Mouse (Mus musculus) common myeloid progenitor, adult 5-6 weeks (primary cell): ENCODE measurements at regions not wholly inside any gene's neighbourhood (a gene's known extent, or its start where the extent isn't known, plus 50 kb on each side); places are given as distances from the start of the nearest gene placed in this dataset.

Experiments
- ATAC-seq: replicated peaks from 2 replicates; pipeline ENCODE4 v1.8.0; 2016; ENCODE audit warnings: low read depth, mild to moderate bottlenecking, moderate TSS enrichment, inconsistent platforms; ENCODE audit not compliant: poor library complexity, severe bottlenecking

DNA sequence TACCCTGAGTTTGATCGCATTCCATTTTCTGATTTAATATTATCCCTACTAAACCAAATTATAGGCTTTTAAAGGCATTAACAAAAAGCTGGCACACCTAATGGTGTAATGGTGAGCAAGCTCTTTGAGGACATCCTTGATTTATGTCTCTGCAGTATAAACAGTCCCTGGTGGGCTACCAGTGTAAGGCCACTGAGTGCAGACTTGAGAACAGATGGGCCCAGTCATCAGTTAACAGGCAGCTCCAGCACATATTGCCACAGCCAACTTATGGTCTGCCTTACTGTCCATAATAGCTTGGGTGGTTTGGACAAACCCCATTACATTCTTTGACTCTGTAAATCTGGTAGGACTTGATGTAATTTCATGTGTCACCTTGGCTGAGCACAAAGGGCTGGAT, 144.4 kb upstream of the Fndc3a start:
- ATAC-seq, result no peak

DNA sequence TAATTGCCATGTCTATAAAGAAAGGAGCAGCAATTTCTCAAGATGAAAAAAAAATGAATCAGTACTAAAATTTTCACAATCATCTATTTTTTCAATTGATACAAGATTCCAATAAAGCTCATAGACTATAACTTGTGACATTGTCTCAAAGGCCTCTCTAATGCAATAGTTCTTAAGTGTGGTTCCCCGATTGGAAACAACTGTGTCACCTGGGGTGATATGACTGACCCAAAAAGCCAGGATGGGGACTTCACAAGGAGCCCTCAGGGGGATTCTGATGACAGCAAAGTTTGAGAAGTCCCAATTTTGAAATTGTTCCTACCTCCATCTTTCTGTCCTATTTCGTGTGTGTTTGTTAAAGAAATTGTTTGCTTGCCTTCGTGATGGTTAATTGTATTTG, 143.3 kb upstream of the Fndc3a start:
- ATAC-seq, result no peak

- no peak for ATAC-seq
Measured at GRCm38 (mm10) chr14:72850884-72851283, 141.1 kb upstream of the Fndc3a start.

DNA sequence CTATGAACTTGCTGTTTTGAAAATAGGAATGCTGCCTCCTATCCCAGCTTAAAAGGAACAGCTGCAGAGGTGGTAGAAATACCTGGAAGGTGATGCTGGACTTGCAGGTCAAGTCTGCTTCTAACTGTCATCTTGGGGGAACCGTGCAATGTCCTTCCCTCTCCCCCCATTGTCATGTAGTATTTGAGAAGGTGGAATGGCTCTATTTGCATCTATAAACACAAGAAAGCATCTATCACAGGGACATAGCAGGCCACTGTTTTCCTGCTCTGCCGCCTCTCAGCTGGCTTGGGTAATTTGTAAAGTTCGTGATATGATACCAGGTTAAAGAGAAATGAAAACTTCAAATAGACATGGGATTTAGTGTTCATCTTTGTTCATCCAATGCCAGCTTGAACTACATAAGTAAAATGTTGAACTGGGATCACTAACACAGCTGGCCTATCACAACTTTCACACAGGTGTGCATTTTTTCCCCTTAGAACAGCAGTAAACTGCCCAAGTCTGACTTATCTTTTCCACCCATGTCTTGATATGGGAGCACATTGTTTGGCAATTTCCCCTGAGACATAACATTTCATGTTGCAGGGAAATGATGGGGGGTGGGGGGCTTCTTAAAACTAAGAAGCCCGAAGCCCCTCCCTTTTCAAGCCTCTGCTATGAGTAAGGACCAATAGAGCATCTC, 138.6 kb upstream of the Fndc3a start:
- ATAC-seq, result no peak

DNA sequence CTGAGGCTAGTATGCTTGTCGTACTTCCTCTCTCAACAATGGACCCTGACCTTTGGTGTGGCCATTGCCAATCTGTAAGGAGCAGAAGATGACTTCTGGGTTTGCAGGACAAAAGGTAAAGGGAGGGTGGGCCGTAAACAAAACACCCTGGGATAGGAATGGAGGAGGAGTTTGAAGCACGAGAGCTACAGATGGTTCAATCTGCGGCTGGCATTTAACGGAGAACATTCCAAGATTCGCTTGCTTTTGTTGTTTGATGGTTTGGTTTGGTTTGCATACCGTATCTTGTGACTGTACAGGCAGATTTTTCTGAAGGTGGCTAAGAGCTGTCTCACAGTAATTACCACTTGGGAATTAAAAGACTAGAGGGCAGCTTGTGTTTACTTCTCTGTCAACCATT, 137.7 kb upstream of the Fndc3a start:
- ATAC-seq, result no peak

DNA sequence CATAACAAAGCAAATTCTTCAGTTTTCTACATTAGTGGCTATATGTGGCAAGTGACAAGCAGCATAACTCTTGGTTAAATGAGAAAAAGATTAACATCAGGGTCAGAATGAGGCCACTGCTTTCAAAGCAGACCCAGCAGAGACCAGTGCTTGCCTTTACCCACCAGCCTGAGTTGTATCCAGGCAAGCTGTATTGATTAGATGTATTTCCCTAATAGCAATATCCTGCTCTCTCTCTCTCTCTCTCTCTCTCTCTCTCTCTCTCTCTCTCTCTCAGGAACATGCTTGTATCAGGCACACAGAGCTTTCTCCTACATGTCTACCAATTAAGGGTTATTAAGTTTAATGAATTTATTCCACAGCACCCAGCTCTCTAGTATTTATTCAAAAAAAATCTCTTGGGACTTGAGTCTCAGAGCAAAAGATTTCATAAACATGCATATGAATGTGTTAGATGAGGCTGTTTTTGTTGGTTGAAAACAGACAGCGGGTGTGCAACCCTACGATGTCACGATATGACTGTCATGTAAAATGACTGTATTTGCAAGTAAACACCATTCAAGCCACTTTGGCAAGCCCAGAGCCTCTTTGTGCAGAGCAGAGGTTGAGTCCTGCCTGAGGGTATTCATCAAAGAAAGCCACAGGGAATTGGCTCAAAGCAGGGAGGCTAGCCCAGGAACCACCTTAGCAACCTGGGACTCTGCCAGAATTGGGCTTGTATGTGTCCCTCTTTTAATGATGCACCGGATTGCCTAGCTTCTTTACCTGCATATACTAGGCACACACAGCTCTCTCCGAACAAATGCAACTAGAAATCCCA, 136.0 kb upstream of the Fndc3a start:
- no peak for ATAC-seq

DNA sequence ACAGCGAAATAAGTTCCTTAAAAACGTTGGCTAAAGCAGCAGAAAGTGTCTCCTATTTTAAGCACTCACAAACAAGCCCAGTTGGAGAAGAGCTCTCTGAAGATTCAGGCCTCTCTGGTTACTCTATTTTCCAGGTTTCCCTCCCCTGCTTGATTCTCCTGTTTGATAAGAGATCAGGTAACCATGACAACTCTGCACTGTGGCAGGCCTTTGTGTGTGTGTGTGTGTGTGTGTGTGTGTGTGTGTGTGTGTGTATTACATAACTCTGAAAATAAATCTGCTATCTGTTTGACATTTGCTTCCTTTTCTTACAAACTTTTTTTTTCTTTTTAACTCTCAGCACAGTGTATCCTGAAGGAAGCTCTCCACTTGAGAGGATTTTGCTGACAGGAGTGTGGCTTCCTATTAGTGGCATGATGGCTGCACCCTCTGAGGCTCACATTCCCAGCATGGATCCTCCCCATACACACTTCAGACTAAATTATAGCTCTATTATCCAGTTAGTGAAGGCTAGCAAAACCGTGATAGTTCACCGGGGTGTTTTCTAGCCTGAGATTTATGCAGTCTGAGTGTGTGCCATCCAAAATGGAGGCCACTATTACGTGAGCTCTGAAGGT, 135.1 kb upstream of the Fndc3a start:
- peak; percentile 52; the same call in 1 of the 2 replicates for ATAC-seq

- no peak for ATAC-seq
Measured at GRCm38 (mm10) chr14:72841753-72842152, 131.9 kb upstream of the Fndc3a start.

DNA sequence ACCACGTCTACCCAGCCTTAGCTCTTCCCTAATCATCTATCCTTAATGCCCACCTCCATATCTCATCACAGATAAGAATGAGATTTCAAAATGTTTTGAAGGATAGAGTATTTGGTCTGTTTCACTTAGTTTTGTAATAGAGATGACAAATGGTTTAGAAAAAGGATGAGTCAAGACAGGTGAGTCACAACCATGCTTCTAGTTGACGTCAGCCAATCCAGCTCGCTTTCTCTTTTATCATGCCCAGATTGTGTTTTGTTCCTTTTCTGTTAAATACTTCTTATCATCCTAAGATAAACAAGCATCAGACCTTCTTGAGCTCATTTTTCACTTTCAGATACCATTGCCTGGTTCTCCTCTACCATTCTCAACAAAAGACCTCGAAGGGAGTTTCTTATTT, 125.4 kb upstream of the Fndc3a start:
- no peak for ATAC-seq

DNA sequence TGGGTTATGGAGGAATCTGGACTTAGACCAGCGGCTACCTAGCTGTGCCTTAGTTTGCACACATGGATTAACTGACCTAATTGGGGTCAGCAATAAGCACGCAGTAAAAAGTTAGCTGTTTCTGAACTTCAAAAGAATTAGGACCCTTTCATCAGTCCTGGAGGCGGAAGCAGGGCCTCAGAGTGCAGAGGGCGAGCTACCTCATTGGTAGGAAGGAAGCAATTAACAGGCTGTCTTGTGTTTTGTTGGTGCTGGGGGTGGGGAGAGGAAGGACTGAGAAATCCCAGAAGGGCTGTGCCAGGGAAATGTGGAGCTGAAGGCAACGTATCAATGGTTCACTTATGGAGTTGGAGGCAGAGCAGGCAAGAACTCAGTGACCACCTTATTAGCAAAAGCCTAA, 119.5 kb upstream of the Fndc3a start:
- peak; percentile 58; the same call in 1 of the 2 replicates for ATAC-seq

DNA sequence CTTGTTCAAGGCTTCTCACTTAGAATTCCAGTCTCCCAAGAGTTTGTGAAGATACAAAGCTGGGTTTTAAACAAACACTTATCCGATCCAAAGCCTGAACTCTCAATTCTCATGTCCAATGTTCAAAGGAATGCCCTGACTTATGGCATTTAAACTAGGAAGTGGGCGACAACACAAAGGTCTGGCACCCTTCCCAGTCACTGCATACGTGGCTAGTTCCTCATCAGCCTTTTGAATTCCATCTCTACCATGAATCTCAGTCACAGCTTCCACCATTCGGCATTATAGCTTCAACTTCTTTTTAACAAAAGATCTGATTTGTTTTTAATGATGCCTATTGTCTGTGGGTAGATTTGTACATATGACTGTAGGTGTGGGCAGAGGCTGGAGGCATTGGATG, 115.7 kb upstream of the Fndc3a start:
- peak; percentile 63 for ATAC-seq

DNA sequence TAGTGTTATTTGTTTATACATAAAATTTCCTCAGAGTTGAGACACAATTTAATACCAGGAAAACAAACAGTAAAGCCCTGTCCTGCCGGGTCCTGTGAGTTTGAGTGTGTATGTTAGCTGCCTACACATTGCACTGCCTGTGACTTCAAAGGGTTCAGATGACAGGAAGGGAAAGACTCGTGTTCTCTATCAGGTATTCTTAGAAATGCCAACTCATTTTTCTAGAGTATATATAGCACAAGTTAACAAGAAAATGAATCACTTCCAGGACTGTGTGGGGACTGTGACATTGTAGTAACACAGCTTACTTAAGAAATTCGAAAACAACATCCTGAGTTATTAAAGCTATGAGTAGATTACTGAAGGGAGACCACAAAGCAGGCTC, 112.4 kb upstream of the Fndc3a start:
- no peak for ATAC-seq

DNA sequence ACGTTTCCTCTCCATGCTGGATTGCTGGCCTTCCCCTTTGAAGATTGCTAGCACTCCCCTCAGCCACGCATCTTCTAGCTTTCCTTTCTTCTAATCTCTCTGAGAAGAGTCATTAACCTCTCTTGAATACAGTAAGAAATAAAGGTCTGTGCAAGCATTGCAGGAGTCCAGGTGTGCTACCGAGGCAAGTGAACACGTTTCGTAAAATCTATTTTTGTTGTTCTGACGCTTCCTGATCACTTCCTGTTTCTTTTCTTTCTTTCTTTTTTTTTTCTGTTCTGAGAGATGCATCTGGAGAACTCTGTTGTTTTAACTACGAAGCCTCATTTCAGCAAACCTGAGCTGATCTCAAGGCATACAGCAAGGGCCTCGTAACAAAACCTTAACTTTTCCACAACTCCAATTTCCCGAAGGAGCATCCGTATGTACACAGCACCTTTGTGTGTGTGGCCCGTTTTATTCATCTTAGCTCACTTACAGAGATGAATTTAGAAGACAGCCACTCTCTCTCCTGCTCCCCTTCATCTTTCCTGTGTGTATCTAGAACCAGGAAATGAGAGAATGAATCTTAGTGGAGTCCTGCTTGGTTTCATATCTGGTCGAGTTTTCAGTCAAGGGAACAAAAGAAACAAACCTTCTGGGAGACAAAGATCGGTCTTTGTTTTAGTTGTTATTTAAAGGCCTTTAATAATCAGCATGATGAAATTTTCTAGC, 111.9 kb upstream of the Fndc3a start:
- no peak for ATAC-seq

GRCm38 (mm10) chr14:72819037-72819436, 109.2 kb upstream of the Fndc3a start:
- no peak for ATAC-seq

GRCm38 (mm10) chr14:72817764-72818163, 108.0 kb upstream of the Fndc3a start:
- ATAC-seq, result no peak

- ATAC-seq, result no peak
Measured at GRCm38 (mm10) chr14:72816847-72817246, 107.0 kb upstream of the Fndc3a start.

DNA sequence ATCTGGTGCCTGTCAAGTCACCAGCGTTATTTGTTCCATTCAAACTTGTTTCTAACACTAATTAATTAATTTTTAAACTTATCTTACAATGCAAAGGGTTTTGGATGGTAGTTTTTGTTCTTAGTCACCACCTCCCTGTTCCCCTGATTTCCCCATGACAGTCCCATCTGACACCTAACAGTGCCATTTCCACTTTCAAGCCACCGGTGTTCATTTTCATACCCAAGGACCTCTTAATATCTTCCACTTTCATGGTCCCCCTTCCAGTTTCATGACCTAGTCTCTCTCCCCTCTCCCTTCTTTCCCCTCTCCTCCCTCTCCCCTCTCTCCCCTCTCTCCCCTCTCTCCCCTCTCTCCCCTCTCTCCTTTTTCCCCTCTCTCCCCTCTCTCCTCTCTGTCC, 99.3 kb upstream of the Fndc3a start:
- ATAC-seq, result no peak

- no peak for ATAC-seq
Measured at GRCm38 (mm10) chr14:72807947-72808346, 98.1 kb upstream of the Fndc3a start.

GRCm38 (mm10) chr14:72807286-72807685, 97.5 kb upstream of the Fndc3a start:
- ATAC-seq, result no peak

DNA sequence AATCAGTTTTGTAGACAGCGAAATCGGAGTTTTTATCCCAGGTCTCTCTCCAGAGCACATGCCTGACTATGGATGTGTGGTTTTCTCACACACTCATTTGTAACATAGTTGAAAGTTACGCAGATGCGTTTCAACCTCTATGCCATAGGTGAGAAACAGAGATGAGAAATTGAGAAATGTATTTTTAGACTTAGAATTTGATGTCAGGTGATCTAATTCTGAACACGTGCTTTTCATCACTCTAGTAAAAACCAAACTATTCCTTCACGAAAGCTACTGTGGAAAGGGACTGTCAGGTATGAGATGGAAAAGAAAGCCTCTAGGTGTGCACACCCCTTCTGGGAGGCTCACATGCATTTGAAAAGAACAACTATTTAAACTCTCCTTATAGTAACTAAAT, 96.8 kb upstream of the Fndc3a start:
- no peak for ATAC-seq

- no peak for ATAC-seq
Measured at GRCm38 (mm10) chr14:72803579-72803978, 93.8 kb upstream of the Fndc3a start.
